Mouse (Mus musculus) heart, embryonic 14.5 days (tissue): Measurements from ENCODE around the gene Elof1. TPM values are rescaled to one million over a fixed set of nuclear protein-coding genes. Genes with fewer than 3 reads are reported as not detected.

Experiments
- ATAC-seq: fragments of 200-750 bp; cut with Nextera tagmentation; 2 replicates; pipeline ENCODE4 v1.8.0; 2017; ENCODE audit warnings: low read depth, moderate TSS enrichment; ENCODE audit not compliant: insufficient number of reproducible peaks, insufficient read depth, low FRiP score
- H3K27ac ChIP-seq, 2 experiments: fragments of 200-500 bp in 1 of 2; fragments of 300-500 bp in 1 of 2; sonication (generic) in 1 of 2; replicated peaks in 1 of 2; 2 replicates each; pipeline ENCODE4 v1.5.1; 2012 to 2014; ENCODE audit warnings: low read depth in 2 of 2, low read length in 2 of 2, control low read depth in 1 of 2, mild to moderate bottlenecking in 1 of 2, mixed read lengths in 1 of 2; ENCODE audit not compliant: control insufficient read depth in 1 of 2, insufficient read depth in 1 of 2
- H3K27me3 ChIP-seq: fragments of 300-500 bp; sonication (generic); 2 replicates; pipeline ENCODE4 v1.6.1; 2014; ENCODE audit warnings: mild to moderate bottlenecking, low read length, control low read depth; ENCODE audit not compliant: control insufficient read depth, insufficient read depth
- H3K36me3 ChIP-seq: fragments of 300-500 bp; sonication (generic); 2 replicates; pipeline ENCODE4 v1.6.1; 2014; ENCODE audit warnings: mild to moderate bottlenecking, control low read depth, low read length, mixed read lengths; ENCODE audit not compliant: control insufficient read depth, insufficient read depth
- H3K4me1 ChIP-seq, 2 experiments: fragments of 200-500 bp in 1 of 2; fragments of 300-500 bp in 1 of 2; sonication (generic) in 1 of 2; 2 replicates each; pipeline ENCODE4 v1.6.1; 2012 to 2014; ENCODE audit warnings: low read length in 2 of 2, control low read depth in 1 of 2, mixed read lengths in 1 of 2; ENCODE audit not compliant: control insufficient read depth in 2 of 2, insufficient read depth in 2 of 2
- H3K4me2 ChIP-seq: fragments of 300-500 bp; sonication (generic); 2 replicates; pipeline ENCODE4 v1.6.1; 2014; ENCODE audit warnings: mild to moderate bottlenecking, low read length
- H3K4me3 ChIP-seq, 2 experiments: fragments of 200-500 bp in 1 of 2; fragments of 300-500 bp in 1 of 2; sonication (generic) in 1 of 2; 2 replicates each; pipeline ENCODE4 v1.5.1; 2012 to 2014; ENCODE audit warnings: low read length in 2 of 2, mild to moderate bottlenecking in 2 of 2, control low read depth in 1 of 2, low read depth in 1 of 2, moderate library complexity in 1 of 2; ENCODE audit not compliant: control insufficient read depth in 1 of 2, insufficient read depth in 1 of 2
- H3K9ac ChIP-seq: fragments of 300-500 bp; sonication (generic); 2 replicates; pipeline ENCODE4 v1.6.1; 2014; ENCODE audit warnings: mild to moderate bottlenecking, low read length
- H3K9me3 ChIP-seq: fragments of 300-500 bp; sonication (generic); 2 replicates; pipeline ENCODE4 v1.6.1; 2016; ENCODE audit warnings: low read length, control low read depth; ENCODE audit not compliant: control insufficient read depth
- WGBS: fragments of 180-500 bp; shearing (Covaris S2); extraction: QIAGEN DNeasy Blood & Tissue Kit; methylation state at CpG from one replicate; pipeline ENCODE4 v1.1.7; 2014; 5-methylcytosine and 5-hydroxymethylcytosine counted together
- microRNA-seq: library from miRNA; unstranded; fragments of <30 nt; microRNA quantifications from one replicate; pipeline ENCODE4, GENCODE M21; 2016
- polyA plus RNA-seq: library from polyadenylated mRNA; unstranded; fragments of >200 nt; fragmentation: Nextera tagmentation; extraction: Ambion mirVana; gene quantifications from 2 replicates; pipeline ENCODE4 v1.2.1, GENCODE M21; 2014

Elof1 gene
- polyA plus RNA-seq, 1 experiment from 2014 or later: 129 TPM

- Histone ChIP-seq H3K9me3 (no peaks in the 10 kb centered on the region), H3K9ac (no peak overlapping the region), H3K27ac (no peak overlapping the region), H3K4me2 (no peak overlapping the region), H3K4me3 (no peak overlapping the region), H3K4me1 (peaks cover 3 to 11% of the 10 kb centered on the region in 2 experiments; a peak in 2 of 4 replicates), H3K27me3 (no peaks in the 10 kb centered on the region), H3K36me3 (peaks cover 58% of the 10 kb centered on the region)
- WGBS: 87% methylated on average over 5 of the region's 5 CpGs
- ATAC-seq: no peak
Measured at GRCm38 (mm10) chr9:22067195-22067594, 49.8 kb downstream of the Elof1 start.

GRCm38 (mm10) chr9:22066433-22066832, 50.5 kb downstream of the Elof1 start:
- no peaks in the 10 kb centered on the region for H3K9me3 ChIP-seq
- peaks cover 65% of the 10 kb centered on the region for H3K36me3 ChIP-seq
- peaks cover 3 to 11% of the 10 kb centered on the region in 2 experiments; a peak in 2 of 4 replicates for H3K4me1 ChIP-seq
- no peak for ATAC-seq
- no peaks in the 10 kb centered on the region for H3K27me3 ChIP-seq
- H3K4me3 ChIP-seq: no peak overlapping the region
- 66% methylated on average over 3 of the region's 3 CpGs for WGBS
- H3K4me2 ChIP-seq: no peak overlapping the region
- H3K27ac ChIP-seq: no peak overlapping the region
- no peak overlapping the region for H3K9ac ChIP-seq

- no peak for ATAC-seq
- WGBS: 93% methylated on average over 11 of the region's 11 CpGs
- H3K4me1 ChIP-seq: peaks cover 3 to 11% of the 10 kb centered on the region in 2 experiments; a peak in 2 of 4 replicates
- H3K9me3 ChIP-seq: no peaks in the 10 kb centered on the region
- H3K9ac ChIP-seq: no peak overlapping the region
- no peak overlapping the region for H3K4me3 ChIP-seq
- H3K4me2 ChIP-seq: no peak overlapping the region
- H3K36me3 ChIP-seq: peaks cover 73% of the 10 kb centered on the region
- no peak overlapping the region for H3K27ac ChIP-seq
- no peaks in the 10 kb centered on the region for H3K27me3 ChIP-seq
Measured at GRCm38 (mm10) chr9:22065642-22066041, 51.3 kb downstream of the Elof1 start.

- H3K4me1 ChIP-seq: no peaks in the 10 kb centered on the region
- no peak for ATAC-seq
- H3K27ac ChIP-seq: no peak overlapping the region
- H3K9me3 ChIP-seq: no peaks in the 10 kb centered on the region
- peaks cover 85% of the 10 kb centered on the region for H3K36me3 ChIP-seq
- H3K4me3 ChIP-seq: no peak overlapping the region
- no peaks in the 10 kb centered on the region for H3K27me3 ChIP-seq
- H3K9ac ChIP-seq: no peak overlapping the region
- WGBS: 89% methylated on average over 3 of the region's 3 CpGs
- no peak overlapping the region for H3K4me2 ChIP-seq
Measured at GRCm38 (mm10) chr9:22064341-22064740, 52.6 kb downstream of the Elof1 start.

Small RNA genes lying within 50 kb of the gene (microRNA-seq; reads per million reads assigned to microRNA genes)
- not detected for gene Mir7084

Other genes with a start within 250 kb of the Elof1 start
- gene Rab3d, start 199.0 kb downstream of the Elof1 start, polyA plus RNA-seq: 7.8 and 9.0 TPM in 2 replicates
- 2.4 and 3.0 TPM in 2 replicates for gene Ccdc159, start 189.7 kb downstream of the Elof1 start, polyA plus RNA-seq
- 48.1 and 58.8 TPM in 2 replicates for gene Tmem205, start 189.6 kb downstream of the Elof1 start, polyA plus RNA-seq
- gene Plppr2, start 180.1 kb downstream of the Elof1 start, polyA plus RNA-seq: 2.4 and 4.5 TPM in 2 replicates
- 8.3 and 9.8 TPM in 2 replicates for gene Swsap1, start 161.4 kb downstream of the Elof1 start, polyA plus RNA-seq
- gene Epor, start 153.7 kb downstream of the Elof1 start, polyA plus RNA-seq: 2.6 and 4.9 TPM in 2 replicates
- 0.66 and 0.97 TPM in 2 replicates for gene Rgl3, start 127.7 kb downstream of the Elof1 start, polyA plus RNA-seq
- 0.23 TPM in 1 of 2 replicates, not detected in the other for gene Ccdc151, start 114.5 kb downstream of the Elof1 start, polyA plus RNA-seq
- 56.3 and 56.6 TPM in 2 replicates for gene Prkcsh, start 114.4 kb downstream of the Elof1 start, polyA plus RNA-seq
- gene Elavl3, start 65.1 kb downstream of the Elof1 start, polyA plus RNA-seq: 0.19 and 0.65 TPM in 2 replicates
- gene Gm49318, start 45.9 kb downstream of the Elof1 start, polyA plus RNA-seq: not detected in 2 replicates
- 6.7 and 7.6 TPM in 2 replicates for gene Zfp653, start 45.8 kb downstream of the Elof1 start, polyA plus RNA-seq
- 50.5 and 58.1 TPM in 2 replicates for gene Ecsit, start 31.7 kb downstream of the Elof1 start, polyA plus RNA-seq
- 227 and 239 TPM in 2 replicates for gene Cnn1, start 18.0 kb downstream of the Elof1 start, polyA plus RNA-seq
- 3.6 and 4.9 TPM in 2 replicates for gene Acp5, start 18.5 kb upstream of the Elof1 start, polyA plus RNA-seq
- gene Pigyl, start 39.7 kb upstream of the Elof1 start, polyA plus RNA-seq: 51.9 and 53.4 TPM in 2 replicates
- 0.28 and 0.58 TPM in 2 replicates for gene Zfp872, start 70.9 kb upstream of the Elof1 start, polyA plus RNA-seq
- gene Zfp809, start 108.5 kb upstream of the Elof1 start, polyA plus RNA-seq: 23.1 and 25.3 TPM in 2 replicates
- gene Zfp599, start 142.7 kb upstream of the Elof1 start, polyA plus RNA-seq: 4.0 and 4.9 TPM in 2 replicates
- gene Zfp810, start 190.5 kb upstream of the Elof1 start, polyA plus RNA-seq: 16.4 and 16.7 TPM in 2 replicates